Mouse (Mus musculus) liver, postnatal 0 days (tissue): ENCODE results near the gene Lbx2.

Source experiments
- CTCF ChIP-seq: sonication (generic); IDR thresholded peaks from 2 replicates; pipeline ENCODE4 v1.5.1; 2016; ENCODE audit warnings: antibody characterized with exemption, low read depth
- EP300 ChIP-seq: IDR thresholded peaks from 2 replicates; pipeline ENCODE4 v1.6.1; 2016; ENCODE audit warnings: antibody characterized with exemption, low read depth, mild to moderate bottlenecking

- TF ChIP-seq CTCF (no peak), EP300 (no peak)
Observed at GRCm38 (mm10) chr6:83132176-83132919, 46.2 kb downstream of the Lbx2 start.
